Mouse (Mus musculus) liver, embryonic 14.5 days (tissue): ENCODE results near the gene Stard9. TPM values are rescaled to one million over a fixed set of nuclear protein-coding genes. Genes with fewer than 3 reads are reported as not detected.
A peak's percentile ranks its signal among the peaks of the same experiment; 100 is the strongest.

Source experiments
- ATAC-seq: fragments of 200-750 bp; cut with Nextera tagmentation; 2 replicates; pipeline ENCODE4 v1.8.0; 2017; ENCODE audit warnings: moderate number of reproducible peaks, mild to moderate bottlenecking, moderate library complexity; ENCODE audit not compliant: insufficient read depth
- DNase-seq, 3 experiments: peaks; one replicate each; pipeline ENCODE4 v3.0.0-alpha.2; 2012 to 2013; ENCODE audit warnings: low read depth in 3 of 3, low spot score in 3 of 3
- H3K27ac ChIP-seq: fragments of 300-500 bp; sonication (generic); 2 replicates; pipeline ENCODE4 v1.5.1; 2014; ENCODE audit warnings: moderate library complexity, mild to moderate bottlenecking, control low read depth, inconsistent platforms
- H3K27me3 ChIP-seq: fragments of 300-500 bp; sonication (generic); 2 replicates; pipeline ENCODE4 v1.6.1; 2014; ENCODE audit warnings: mild to moderate bottlenecking, low read length, moderate library complexity; ENCODE audit not compliant: control insufficient read depth, insufficient read depth
- H3K36me3 ChIP-seq: fragments of 300-500 bp; sonication (generic); replicated peaks from 2 replicates; pipeline ENCODE4 v1.6.1; 2014; ENCODE audit warnings: low read depth; ENCODE audit not compliant: control insufficient read depth, insufficient read depth
- H3K4me1 ChIP-seq, 2 experiments: fragments of 200-500 bp in 1 of 2; fragments of 300-500 bp in 1 of 2; sonication (generic) in 1 of 2; replicated peaks; 2 replicates each; pipeline ENCODE4 v1.6.1; 2012 to 2014; ENCODE audit warnings: antibody characterized with exemption in 1 of 2, inconsistent platforms in 1 of 2, low read length in 1 of 2; ENCODE audit not compliant: control insufficient read depth in 2 of 2, insufficient read depth in 2 of 2
- H3K4me2 ChIP-seq: fragments of 300-500 bp; sonication (generic); 2 replicates; pipeline ENCODE4 v1.6.1; 2014; ENCODE audit warnings: low read depth, mild to moderate bottlenecking, control low read depth, moderate library complexity
- H3K4me3 ChIP-seq, 2 experiments: fragments of 200-500 bp in 1 of 2; fragments of 300-500 bp in 1 of 2; sonication (generic) in 1 of 2; 2 replicates each; pipeline ENCODE4 v1.5.1; 2012 to 2014; ENCODE audit warnings: low read depth in 2 of 2, low read length in 2 of 2, mild to moderate bottlenecking in 2 of 2, control low read depth in 1 of 2, inconsistent platforms in 1 of 2, moderate library complexity in 1 of 2; ENCODE audit not compliant: insufficient read depth in 1 of 2
- H3K9ac ChIP-seq: fragments of 300-500 bp; sonication (generic); replicated peaks from 2 replicates; pipeline ENCODE4 v1.6.1; 2014; ENCODE audit warnings: mild to moderate bottlenecking, control low read depth, moderate library complexity
- H3K9me3 ChIP-seq: fragments of 300-500 bp; sonication (generic); 2 replicates; pipeline ENCODE4 v1.6.1; 2016; ENCODE audit warnings: low read length, mixed read lengths; ENCODE audit not compliant: control insufficient read depth
- CTCF ChIP-seq: IDR thresholded peaks from 2 replicates; pipeline ENCODE4 v1.5.1; 2016; ENCODE audit warnings: antibody characterized with exemption, low read depth, control low read depth
- EP300 ChIP-seq: IDR thresholded peaks from 2 replicates; pipeline ENCODE4 v1.6.1; 2016; ENCODE audit warnings: antibody characterized with exemption, low read depth
- WGBS: fragments of 180-500 bp; shearing (Covaris S2); extraction: QIAGEN DNeasy Blood & Tissue Kit; methylation state at CpG from one replicate; pipeline ENCODE4 v1.1.7; 2014; ENCODE audit not compliant: insufficient replicate concordance; 5-methylcytosine and 5-hydroxymethylcytosine counted together
- polyA plus RNA-seq, 2 experiments: library from polyadenylated mRNA; depleted of rRNA in 1 of 2; stranded (reverse) in 1 of 2; unstranded in 1 of 2; fragments of >200 nt; fragmentation: Nextera tagmentation in 1 of 2; extraction: Ambion mirVana in 1 of 2; gene quantifications; 2 replicates each; pipeline versions ENCODE4 v1.2.1 to v1.2.3; 2012 to 2014

The Stard9 gene
- 1.1 and 1.5 TPM in 2 replicates for polyA plus RNA-seq (2012; rRNA removed)
- 0.56 and 0.78 TPM in 2 replicates for polyA plus RNA-seq (2014; fragmentation: Nextera tagmentation; extraction: Ambion mirVana)

GRCm38 (mm10) chr2:120628886-120629735, at the start of gene Stard9:
Gene Stard9, plus strand, starts transcription at chr2:120629121.
- H3K4me3 ChIP-seq: peak within 1 kb of the TSS; percentile 50 to 55
- H3K36me3 ChIP-seq: no peaks in the 10 kb centered on the region
- H3K4me2 ChIP-seq: peak within 1 kb of the TSS; percentile 63
- TF ChIP-seq CTCF (no peak), EP300 (no peak)
- DNase-seq (peak; percentile 98 to 99 (median 99)), ATAC-seq (peak; percentile 99)
- peak within 1 kb of the TSS; percentile 45; the same call in 1 of the 2 replicates for H3K9ac ChIP-seq
- no peak within 1 kb of the TSS for H3K27ac ChIP-seq
- WGBS: 3% methylated on average over 34 of the region's 36 CpGs
- H3K9me3 ChIP-seq: no peaks in the 10 kb centered on the region
- peaks cover 17 to 22% of the 10 kb centered on the region in 2 experiments for H3K4me1 ChIP-seq
- peaks cover 12% of the 10 kb centered on the region for H3K27me3 ChIP-seq

- H3K4me3 ChIP-seq: no peak overlapping the region
- peaks cover 8% of the 10 kb centered on the region for H3K36me3 ChIP-seq
- no peak overlapping the region for H3K9ac ChIP-seq
- H3K9me3 ChIP-seq: no peaks in the 10 kb centered on the region
- WGBS: 79% methylated on average over 5 of the region's 5 CpGs
- ATAC-seq (no peak), DNase-seq (no peak)
- no peaks in the 10 kb centered on the region for H3K4me1 ChIP-seq
- H3K27me3 ChIP-seq: no peaks in the 10 kb centered on the region
- no peak overlapping the region for H3K4me2 ChIP-seq
- no peak overlapping the region for H3K27ac ChIP-seq
- TF ChIP-seq CTCF (no peak), EP300 (no peak)
Measured at GRCm38 (mm10) chr2:120589759-120590158, 39.2 kb upstream of the Stard9 start.

- H3K4me2 ChIP-seq: no peak overlapping the region
- peaks cover 21% of the 10 kb centered on the region for H3K36me3 ChIP-seq
- no peak for TF ChIP-seq EP300
- TF ChIP-seq CTCF: no peak
- ATAC-seq (no peak), DNase-seq (no peak)
- no peaks in the 10 kb centered on the region for H3K9me3 ChIP-seq
- H3K4me1 ChIP-seq: no peaks in the 10 kb centered on the region
- H3K9ac ChIP-seq: no peak overlapping the region
- no peaks in the 10 kb centered on the region for H3K27me3 ChIP-seq
- H3K27ac ChIP-seq: no peak overlapping the region
- no peak overlapping the region for H3K4me3 ChIP-seq
- 97% methylated on average over 1 of the region's 1 CpGs for WGBS
Measured at GRCm38 (mm10) chr2:120592227-120592626, 36.7 kb upstream of the Stard9 start.

GRCm38 (mm10) chr2:120597734-120598133, 31.2 kb upstream of the Stard9 start:
- no peak overlapping the region for H3K4me2 ChIP-seq

GRCm38 (mm10) chr2:120599506-120599905, 29.4 kb upstream of the Stard9 start:
- H3K36me3 ChIP-seq: peaks cover 44% of the 10 kb centered on the region
- H3K9me3 ChIP-seq: no peaks in the 10 kb centered on the region
- no peak overlapping the region for H3K4me2 ChIP-seq
- DNase-seq: no peak
- H3K27me3 ChIP-seq: no peaks in the 10 kb centered on the region
- 74% methylated on average over 4 of the region's 4 CpGs for WGBS
- H3K4me3 ChIP-seq: no peak overlapping the region
- no peaks in the 10 kb centered on the region for H3K4me1 ChIP-seq
- no peak for TF ChIP-seq CTCF
- no peak for TF ChIP-seq EP300
- no peak overlapping the region for H3K9ac ChIP-seq
- no peak for ATAC-seq
- H3K27ac ChIP-seq: no peak overlapping the region

More at GRCm38 (mm10) chr2:120597734-120598133, 31.2 kb upstream of the Stard9 start:
- Histone ChIP-seq H3K4me1 (no peaks in the 10 kb centered on the region), H3K4me3 (no peak overlapping the region), H3K9ac (no peak overlapping the region), H3K27ac (no peak overlapping the region), H3K36me3 (peaks cover 44% of the 10 kb centered on the region), H3K9me3 (no peaks in the 10 kb centered on the region), H3K27me3 (no peaks in the 10 kb centered on the region)
- no peak for TF ChIP-seq CTCF
- no peak for TF ChIP-seq EP300
- no peak for DNase-seq
- WGBS: 72% methylated on average over 2 of the region's 2 CpGs
- no peak for ATAC-seq
